Mouse (Mus musculus): ENCODE data around the gene Fbxl3.

- TF ChIP-seq POLR2A (IDR thresholded peaks at IDR 0.05; ENCODE audit: insufficient read depth, low read depth, low read length) (no peak), CTCF (IDR thresholded peaks at IDR 0.05) (no peak)
Measured at GRCm38 (mm10) chr14:103102731-103103335, 3.5 kb upstream of the Fbxl3 start.
